12 mouse cellular contexts compared by ENCODE assay signal in genomic region chr8:44997829-44998228, GRCm38 (mm10).
DNase-seq lines count a peak whose midpoint lies in the region; ATAC-seq and TF ChIP-seq lines count a peak whose summit lies in the region.
"Had no signal": no experiment of that assay in that cellular context is flagged by ENCODE, and none has a peak within 500 bp of the region (broad histone marks: within the 10 kb centered on the region; RNA-seq: fewer than 3 reads in every experiment).

No protein-coding gene starts in this region.

- no peak for TF ChIP-seq POLR2A in cortical plate, adult 2 months (IDR thresholded peaks at IDR 0.05; ENCODE audit: extremely low read depth, insufficient read depth, low read length)

- 0 out of 2 replicates have a peak overlapping the region, but pooled peaks have one; percentile 30 for H3K4me2 ChIP-seq in kidney, embryonic 16.5 days (replicated peaks; ENCODE audit: low read depth, low read length)
- peak overlapping the region; percentile 69 for H3K4me2 ChIP-seq in heart, embryonic 16.5 days (ENCODE audit: low read depth, low read length)
- no peak overlapping the region for H3K4me2 ChIP-seq in liver, postnatal 0 days (ENCODE audit: low read depth, low read length)

- H3K9me3 ChIP-seq in heart, embryonic 10.5 days: no peaks in the 10 kb centered on the region
- no peaks in the 10 kb centered on the region for H3K9me3 ChIP-seq in kidney, embryonic 16.5 days (ENCODE audit: low read length)
- H3K9me3 ChIP-seq in heart, embryonic 16.5 days (replicated peaks; ENCODE audit: control insufficient read depth, low read length): no peaks in the 10 kb centered on the region
- no peaks in the 10 kb centered on the region for H3K9me3 ChIP-seq in liver, postnatal 0 days (ENCODE audit: low read length)
- H3K9me3 ChIP-seq: neural tube, embryonic 13.5 days had no signal

- H3K4me3 ChIP-seq in heart, embryonic 10.5 days: peak overlapping the region; percentile 37; the same call in 1 of the 2 replicates
- no peak overlapping the region for H3K4me3 ChIP-seq in kidney, embryonic 16.5 days (ENCODE audit: low read length)
- peak overlapping the region; percentile 12; the same call in 1 of the 2 replicates for H3K4me3 ChIP-seq in cortical plate, adult 2 months (ENCODE audit: insufficient read depth, low read length)
- H3K4me3 ChIP-seq in heart, embryonic 16.5 days (ENCODE audit: low read length): peak overlapping the region; percentile 45
- no peak overlapping the region for H3K4me3 ChIP-seq in liver, postnatal 0 days (ENCODE audit: low read depth, low read length)

- ATAC-seq in kidney, embryonic 16.5 days (ENCODE audit: low FRiP score, low TSS enrichment): no peak
- no peak for ATAC-seq in heart, embryonic 16.5 days (replicated peaks; ENCODE audit: extremely low read depth, insufficient read depth, low FRiP score)
- no peak for ATAC-seq in liver, postnatal 0 days

- WGBS in heart, embryonic 10.5 days: 53% methylated on average over 6 of the region's 6 CpGs
- WGBS in kidney, embryonic 16.5 days: 12% methylated on average over 6 of the region's 6 CpGs
- WGBS in heart, embryonic 16.5 days: 33% methylated on average over 6 of the region's 6 CpGs
- 34% methylated on average over 6 of the region's 6 CpGs for WGBS in liver, postnatal 0 days (ENCODE audit: insufficient replicate concordance)

- H3K4me1 ChIP-seq in heart, embryonic 10.5 days: peaks cover 77% of the 10 kb centered on the region
- peaks cover 74% of the 10 kb centered on the region for H3K4me1 ChIP-seq in kidney, embryonic 16.5 days (ENCODE audit: insufficient read depth, low read length)
- H3K4me1 ChIP-seq in cortical plate, adult 2 months (ENCODE audit: control insufficient read depth, insufficient read depth, low read length): no peaks in the 10 kb centered on the region; the same call in 1 of the 2 replicates
- peaks cover 56% of the 10 kb centered on the region for H3K4me1 ChIP-seq in heart, embryonic 16.5 days (ENCODE audit: control insufficient read depth, insufficient read depth, low read length)
- H3K4me1 ChIP-seq in liver, postnatal 0 days (ENCODE audit: insufficient read depth): peaks cover 4% of the 10 kb centered on the region; the same call in 1 of the 2 replicates

- no peak for TF ChIP-seq CTCF in cortical plate, adult 2 months (IDR thresholded peaks at IDR 0.05; ENCODE audit: extremely low read depth, insufficient read depth, low read length)
- no peak for TF ChIP-seq CTCF in liver, postnatal 0 days (IDR thresholded peaks at IDR 0.05; ENCODE audit: low read depth)

- DNase-seq in heart, embryonic 10.5 days (ENCODE audit: low spot score): no peak
- DNase-seq in heart, postnatal 36 days: no peak
- DNase-seq in kidney, postnatal 25 days: no peak
- DNase-seq in liver, postnatal 0 days: no peak
- DNase-seq in cerebellum, postnatal 4 days (ENCODE audit: low spot score in 2 of 2): no peak
- DNase-seq: liver; spleen, adult 18-20 months; thymus, adult 18-20 months had no signal

- TF ChIP-seq EP300 in liver, postnatal 0 days (IDR thresholded peaks at IDR 0.05; ENCODE audit: low read depth): no peak

- no peaks in the 10 kb centered on the region for H3K27me3 ChIP-seq in heart, embryonic 10.5 days (ENCODE audit: insufficient read depth, poor library complexity, severe bottlenecking)
- no peaks in the 10 kb centered on the region for H3K27me3 ChIP-seq in kidney, embryonic 16.5 days (ENCODE audit: insufficient read depth, low read length)
- H3K27me3 ChIP-seq in heart, embryonic 16.5 days (ENCODE audit: control insufficient read depth, insufficient read depth, low read length): no peaks in the 10 kb centered on the region; the same call in 1 of the 2 replicates
- no peaks in the 10 kb centered on the region for H3K27me3 ChIP-seq in liver, postnatal 0 days (ENCODE audit: insufficient read depth, low read length)
- H3K27me3 ChIP-seq: neural tube, embryonic 13.5 days had no signal

- H3K9ac ChIP-seq in kidney, embryonic 16.5 days (replicated peaks; ENCODE audit: low read length): no peak overlapping the region
- H3K9ac ChIP-seq in heart, embryonic 16.5 days (ENCODE audit: low read length): peak overlapping the region; percentile 67
- no peak overlapping the region for H3K9ac ChIP-seq in liver, postnatal 0 days (replicated peaks)
- H3K9ac ChIP-seq: neural tube, embryonic 13.5 days had no signal

- intact Hi-C loops in heart, postnatal 36 days (cut with DNase I): no loop called here

- peak overlapping the region; percentile 89 for H3K27ac ChIP-seq in heart, embryonic 10.5 days
- peak overlapping the region; percentile 76 for H3K27ac ChIP-seq in kidney, embryonic 16.5 days (ENCODE audit: low read length)
- H3K27ac ChIP-seq in cortical plate, adult 2 months (ENCODE audit: insufficient read depth, low read length): no peak overlapping the region
- peak overlapping the region; percentile 97 for H3K27ac ChIP-seq in heart, embryonic 16.5 days (ENCODE audit: low read length)
- no peak overlapping the region for H3K27ac ChIP-seq in liver, postnatal 0 days (ENCODE audit: low read depth)

- no peaks in the 10 kb centered on the region for H3K36me3 ChIP-seq in heart, embryonic 10.5 days
- no peaks in the 10 kb centered on the region for H3K36me3 ChIP-seq in kidney, embryonic 16.5 days (ENCODE audit: insufficient read depth, low read length)
- no peaks in the 10 kb centered on the region for H3K36me3 ChIP-seq in heart, embryonic 16.5 days (ENCODE audit: control insufficient read depth, insufficient read depth)
- no peaks in the 10 kb centered on the region for H3K36me3 ChIP-seq in liver, postnatal 0 days (replicated peaks; ENCODE audit: insufficient read depth, low read length)
- H3K36me3 ChIP-seq: neural tube, embryonic 13.5 days had no signal

Comparison
In these comparisons a context has a peak if more than half of its experiments do, and no peak if none do; other contexts are left out.
1. H3K27ac ChIP-seq: peak in heart, embryonic 10.5 days (single experiment), kidney, embryonic 16.5 days (single experiment) and heart, embryonic 16.5 days (single experiment); none in cortical plate, adult 2 months (single experiment) and liver, postnatal 0 days (single experiment).
2. H3K4me3 ChIP-seq: peak in heart, embryonic 10.5 days (single experiment), cortical plate, adult 2 months (single experiment) and heart, embryonic 16.5 days (single experiment); none in kidney, embryonic 16.5 days (single experiment) and liver, postnatal 0 days (single experiment).